Mouse (Mus musculus): ENCODE data around the gene Galntl6. TPM values are rescaled to one million over a fixed set of nuclear protein-coding genes. Genes with fewer than 3 reads are reported as not detected.

Gene Galntl6
- polyA plus RNA-seq, 1 experiment from 2014 or later: 0.91 TPM

- no peak overlapping the region for H3K9ac ChIP-seq (ENCODE audit: low read depth, low read length)
- DNase-seq (ENCODE audit: low spot score) (no peak), ATAC-seq (replicated peaks; ENCODE audit: low FRiP score, low read depth) (no peak)
- no peak overlapping the region for H3K4me2 ChIP-seq (ENCODE audit: low read length)
- no peak for TF ChIP-seq CTCF (IDR thresholded peaks at IDR 0.05; ENCODE audit: low read depth)
- H3K9me3 ChIP-seq (replicated peaks; ENCODE audit: low read length): no peaks in the 10 kb centered on the region
- no peaks in the 10 kb centered on the region for H3K27me3 ChIP-seq (ENCODE audit: insufficient read depth, low read length)
- no peaks in the 10 kb centered on the region for H3K36me3 ChIP-seq (ENCODE audit: insufficient read depth, low read length)
- WGBS: 65% methylated on average over 6 of the region's 6 CpGs
- no peak overlapping the region for H3K27ac ChIP-seq
- H3K4me1 ChIP-seq (replicated peaks; ENCODE audit: insufficient read depth, low read length): no peaks in the 10 kb centered on the region
- no peak overlapping the region for H3K4me3 ChIP-seq (replicated peaks; ENCODE audit: low read depth, low read length)
These were observed 988.9 kb downstream of the Galntl6 start for GRCm38 (mm10) chr8:57923556-57923955.

DNA sequence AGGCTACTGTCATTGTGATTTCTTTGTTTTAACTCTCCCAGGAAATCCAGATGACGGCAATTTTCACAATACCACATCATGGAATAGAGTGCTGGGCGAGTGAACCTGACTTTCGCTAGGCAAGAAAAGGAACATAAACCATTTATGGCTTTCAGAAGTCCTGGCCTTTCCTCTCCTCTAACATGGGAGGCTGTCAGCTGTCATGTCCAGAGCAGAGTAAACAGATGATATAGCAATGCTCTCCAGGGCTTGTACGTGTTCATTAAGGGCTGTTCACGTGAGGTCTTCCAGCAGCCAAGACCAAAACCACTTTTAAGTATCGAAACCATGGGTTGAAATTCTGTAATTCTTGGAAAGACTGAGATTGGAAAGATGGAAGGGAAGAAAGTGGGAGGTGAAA lies 989.3 kb downstream of the Galntl6 start:
- no peaks in the 10 kb centered on the region for H3K9me3 ChIP-seq (replicated peaks; ENCODE audit: low read length)
- DNase-seq (ENCODE audit: low spot score) (no peak), ATAC-seq (replicated peaks; ENCODE audit: low FRiP score, low read depth) (no peak)
- TF ChIP-seq CTCF (IDR thresholded peaks at IDR 0.05; ENCODE audit: low read depth): no peak
- H3K4me3 ChIP-seq (replicated peaks; ENCODE audit: low read depth, low read length): no peak overlapping the region
- H3K27ac ChIP-seq: no peak overlapping the region
- no peaks in the 10 kb centered on the region for H3K27me3 ChIP-seq (ENCODE audit: insufficient read depth, low read length)
- no peak overlapping the region for H3K9ac ChIP-seq (ENCODE audit: low read depth, low read length)
- H3K4me1 ChIP-seq (replicated peaks; ENCODE audit: insufficient read depth, low read length): no peaks in the 10 kb centered on the region
- WGBS: 72% methylated on average over 6 of the region's 6 CpGs
- H3K36me3 ChIP-seq (ENCODE audit: insufficient read depth, low read length): no peaks in the 10 kb centered on the region
- H3K4me2 ChIP-seq (ENCODE audit: low read length): no peak overlapping the region

- no peak overlapping the region for H3K4me3 ChIP-seq (replicated peaks; ENCODE audit: low read depth, low read length)
- no peak overlapping the region for H3K4me2 ChIP-seq (ENCODE audit: low read length)
- no peaks in the 10 kb centered on the region for H3K4me1 ChIP-seq (replicated peaks; ENCODE audit: insufficient read depth, low read length)
- 76% methylated on average over 6 of the region's 6 CpGs for WGBS
- no peak for TF ChIP-seq CTCF (IDR thresholded peaks at IDR 0.05; ENCODE audit: low read depth)
- no peaks in the 10 kb centered on the region for H3K36me3 ChIP-seq (ENCODE audit: insufficient read depth, low read length)
- DNase-seq (ENCODE audit: low spot score) (no peak), ATAC-seq (replicated peaks; ENCODE audit: low FRiP score, low read depth) (no peak)
- no peaks in the 10 kb centered on the region for H3K27me3 ChIP-seq (ENCODE audit: insufficient read depth, low read length)
- no peaks in the 10 kb centered on the region for H3K9me3 ChIP-seq (replicated peaks; ENCODE audit: low read length)
- H3K9ac ChIP-seq (ENCODE audit: low read depth, low read length): no peak overlapping the region
- H3K27ac ChIP-seq: no peak overlapping the region
These were observed 990.0 kb downstream of the Galntl6 start for GRCm38 (mm10) chr8:57922214-57923070.

DNA sequence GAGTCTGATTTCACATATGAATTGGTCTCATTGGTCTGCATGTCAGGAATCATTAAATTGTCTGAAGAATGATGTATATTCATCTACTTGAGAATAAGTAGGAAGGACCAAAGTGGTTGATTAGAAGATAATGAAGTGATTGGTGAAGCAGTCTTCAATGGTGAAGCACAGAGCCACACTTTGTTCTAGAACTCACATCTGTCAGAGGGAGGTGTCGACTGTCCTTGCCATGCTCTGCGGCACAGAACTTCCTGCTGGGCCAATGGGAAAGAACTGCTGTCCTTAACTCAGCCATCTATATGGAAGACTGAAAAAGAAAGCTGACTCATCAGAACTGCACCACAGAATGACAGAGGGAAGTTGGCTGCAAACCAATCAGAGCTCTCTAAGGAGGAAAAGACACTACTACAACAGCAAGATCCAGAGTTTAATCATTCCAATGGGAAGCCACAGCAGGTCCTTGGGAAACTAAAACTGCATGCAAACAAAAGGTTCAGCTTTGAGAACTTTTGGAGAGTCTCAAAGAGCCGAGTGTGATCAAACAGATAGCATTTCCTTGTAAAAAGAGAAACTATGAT lies 992.0 kb downstream of the Galntl6 start:
- Histone ChIP-seq H3K4me3 (replicated peaks; ENCODE audit: low read depth, low read length) (no peak overlapping the region), H3K9me3 (replicated peaks; ENCODE audit: low read length) (no peaks in the 10 kb centered on the region), H3K27me3 (ENCODE audit: insufficient read depth, low read length) (no peaks in the 10 kb centered on the region), H3K36me3 (ENCODE audit: insufficient read depth, low read length) (no peaks in the 10 kb centered on the region), H3K9ac (ENCODE audit: low read depth, low read length) (no peak overlapping the region), H3K27ac (no peak overlapping the region), H3K4me2 (ENCODE audit: low read length) (no peak overlapping the region), H3K4me1 (replicated peaks; ENCODE audit: insufficient read depth, low read length) (no peaks in the 10 kb centered on the region)
- 62% methylated on average over 3 of the region's 3 CpGs for WGBS
- ATAC-seq (replicated peaks; ENCODE audit: low FRiP score, low read depth) (no peak), DNase-seq (ENCODE audit: low spot score) (no peak)
- no peak for TF ChIP-seq CTCF (IDR thresholded peaks at IDR 0.05; ENCODE audit: low read depth)

GRCm38 (mm10) chr8:57918720-57919640 lies 993.5 kb downstream of the Galntl6 start:
- Histone ChIP-seq H3K27ac (no peak overlapping the region), H3K4me1 (replicated peaks; ENCODE audit: insufficient read depth, low read length) (no peaks in the 10 kb centered on the region), H3K9ac (ENCODE audit: low read depth, low read length) (no peak overlapping the region), H3K36me3 (ENCODE audit: insufficient read depth, low read length) (no peaks in the 10 kb centered on the region), H3K9me3 (replicated peaks; ENCODE audit: low read length) (no peaks in the 10 kb centered on the region), H3K4me2 (ENCODE audit: low read length) (no peak overlapping the region), H3K27me3 (ENCODE audit: insufficient read depth, low read length) (no peaks in the 10 kb centered on the region), H3K4me3 (replicated peaks; ENCODE audit: low read depth, low read length) (no peak overlapping the region)
- DNase-seq (ENCODE audit: low spot score) (peak; percentile 28), ATAC-seq (replicated peaks; ENCODE audit: low FRiP score, low read depth) (no peak)
- no peak for TF ChIP-seq CTCF (IDR thresholded peaks at IDR 0.05; ENCODE audit: low read depth)
- 51% methylated on average over 9 of the region's 9 CpGs for WGBS

DNA sequence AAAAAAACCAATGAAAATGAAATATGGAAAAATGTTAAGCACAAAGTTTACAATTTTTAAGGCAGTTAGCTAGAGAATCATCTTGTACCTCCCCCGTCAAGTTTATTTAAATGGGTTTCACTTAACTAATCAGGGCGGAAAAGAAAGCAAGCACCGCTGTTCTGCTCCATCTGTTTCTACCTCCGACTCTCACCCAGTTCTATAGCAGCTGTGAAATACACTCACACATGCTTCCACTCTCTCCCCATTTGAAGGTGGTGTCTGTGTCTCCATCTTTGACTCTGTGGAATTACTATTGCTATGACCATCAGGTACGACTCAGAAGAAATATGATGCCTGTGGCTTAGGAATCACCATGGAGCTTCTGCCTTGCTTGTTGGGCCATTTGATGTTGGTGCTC lies 1019.1 kb downstream of the Galntl6 start:
- H3K4me3 ChIP-seq (replicated peaks; ENCODE audit: low read depth, low read length): no peak overlapping the region
- no peaks in the 10 kb centered on the region for H3K36me3 ChIP-seq (ENCODE audit: insufficient read depth, low read length)
- no peak for ATAC-seq (replicated peaks; ENCODE audit: low FRiP score, low read depth)

More for the DNA sequence above, 1019.1 kb downstream of the Galntl6 start:
- H3K27me3 ChIP-seq (ENCODE audit: insufficient read depth, low read length): no peaks in the 10 kb centered on the region
- no peaks in the 10 kb centered on the region for H3K4me1 ChIP-seq (replicated peaks; ENCODE audit: insufficient read depth, low read length)
- no peak for DNase-seq (ENCODE audit: low spot score)
- WGBS: 68% methylated on average over 5 of the region's 5 CpGs
- H3K9ac ChIP-seq (ENCODE audit: low read depth, low read length): no peak overlapping the region
- no peaks in the 10 kb centered on the region for H3K9me3 ChIP-seq (replicated peaks; ENCODE audit: low read length)
- no peak for TF ChIP-seq CTCF (IDR thresholded peaks at IDR 0.05; ENCODE audit: low read depth)
- H3K27ac ChIP-seq: no peak overlapping the region
- no peak overlapping the region for H3K4me2 ChIP-seq (ENCODE audit: low read length)

All from kidney, postnatal 0 days (tissue).